In genomic region chr1:156073169-156073821, GRCm38 (mm10) we compare ENCODE assay signal across 14 mouse cellular contexts. TPM values are rescaled to one million over a fixed set of nuclear protein-coding genes. Genes with fewer than 3 reads are reported as not detected.
DNase-seq lines count a peak whose midpoint lies in the region; ATAC-seq and TF ChIP-seq lines count a peak whose summit lies in the region.
"Had no signal": no experiment of that assay in that cellular context is flagged by ENCODE, and none has a peak within 500 bp of the region (broad histone marks: within the 10 kb centered on the region; RNA-seq: fewer than 3 reads in every experiment).

No protein-coding gene starts in this region.

- peak overlapping the region; percentile 23 for H3K27ac ChIP-seq in heart, embryonic 10.5 days
- peak overlapping the region; percentile 5; the same call in 1 of the 2 replicates for H3K27ac ChIP-seq in ES-E14 (ENCODE audit: insufficient read depth, low read depth, low read length, poor library complexity, severe bottlenecking)
- H3K27ac ChIP-seq: forebrain, embryonic 15.5 days had no signal

- in situ Hi-C loops in ES-E14 (cut with MboI; ENCODE audit: low sequenced_read_pairs in 2 of 2, unreplicated experiment in 2 of 2), result no loop called here

- no peak overlapping the region for H3K4me3 ChIP-seq in heart, embryonic 10.5 days
- H3K4me3 ChIP-seq in ES-E14 (ENCODE audit: insufficient read depth in 1 of 2, low read depth in 1 of 2, low read length in 2 of 2, poor library complexity in 1 of 2, severe bottlenecking in 1 of 2), result no peak overlapping the region
- H3K4me3 ChIP-seq: forebrain, embryonic 15.5 days had no signal

- H3K4me1 ChIP-seq in heart, embryonic 10.5 days, result peaks cover 57% of the 10 kb centered on the region
- H3K4me1 ChIP-seq in ES-E14 (ENCODE audit: control insufficient read depth in 2 of 2, insufficient read depth in 2 of 2, low read length in 2 of 2, poor library complexity in 1 of 2), result peaks cover 6 to 23% of the 10 kb centered on the region in 2 experiments; a peak in 3 of 4 replicates
- H3K4me1 ChIP-seq: forebrain, embryonic 15.5 days had no signal

- no peak overlapping the region for H3K9ac ChIP-seq in ES-E14 (ENCODE audit: insufficient read depth, low read depth, low read length, poor library complexity, severe bottlenecking)
- H3K9ac ChIP-seq: forebrain, embryonic 15.5 days had no signal

- no peaks in the 10 kb centered on the region for H3K9me3 ChIP-seq in heart, embryonic 10.5 days
- no peaks in the 10 kb centered on the region for H3K9me3 ChIP-seq in ES-E14 (ENCODE audit: control insufficient read depth, insufficient read depth, low read depth, low read length)
- H3K9me3 ChIP-seq: forebrain, embryonic 15.5 days had no signal

- ATAC-seq in neutrophil, adult 5-6 weeks (ENCODE audit: extremely low read depth, insufficient number of reproducible peaks, low FRiP score, poor library complexity, severe bottlenecking), result 0 out of 2 replicates have a peak, but pooled peaks have one; percentile 6
- ATAC-seq: forebrain, embryonic 15.5 days had no signal

- peaks cover 4% of the 10 kb centered on the region; the same call in 1 of the 2 replicates for H3K36me3 ChIP-seq in heart, embryonic 10.5 days
- H3K36me3 ChIP-seq in ES-E14 (ENCODE audit: control insufficient read depth, insufficient read depth, low read length, poor library complexity, severe bottlenecking), result no peaks in the 10 kb centered on the region
- H3K36me3 ChIP-seq: forebrain, embryonic 15.5 days had no signal

- no peaks in the 10 kb centered on the region for H3K27me3 ChIP-seq in heart, embryonic 10.5 days (ENCODE audit: insufficient read depth, poor library complexity, severe bottlenecking)
- H3K27me3 ChIP-seq: forebrain, embryonic 15.5 days had no signal

- DNase-seq in heart, embryonic 10.5 days (ENCODE audit: low spot score), result peak; percentile 62
- no peak for DNase-seq in heart, adult 11 months
- DNase-seq in ES-E14 (ENCODE audit: low read depth, low spot score) (no peak), liver (peak; percentile 20)
- DNase-seq in testis, postnatal 10 days (ENCODE audit: low spot score), result no peak
- DNase-seq in left cerebral cortex, adult 11 months (ENCODE audit: low spot score), result no peak
- DNase-seq in heart, adult 9 months (ENCODE audit: low spot score in 2 of 2), result no peak
- DNase-seq: adrenal gland, postnatal 14 days; cerebellum, postnatal 36 days; gastrocnemius, postnatal 25 days; kidney, postnatal 25 days; thymus, adult 18-20 months had no signal

- 57% methylated on average over 15 of the region's 15 CpGs for WGBS in heart, embryonic 10.5 days

TF ChIP-seq in ES-E14, 5 proteins besides CTCF, POLR2A, EP300 and RAD21:
- TF ChIP-seq MAFK (IDR thresholded peaks at IDR 0.05; ENCODE audit: insufficient read depth, low read depth, low read length) (no peak), ZNF384 (IDR thresholded peaks at IDR 0.05; ENCODE audit: low read depth, low read length) (no peak), ZC3H11A (IDR thresholded peaks at IDR 0.05; ENCODE audit: borderline replicate concordance, low read depth, low read length) (no peak), CHD2 (IDR thresholded peaks at IDR 0.05; ENCODE audit: low read depth, low read length) (no peak), HCFC1 (IDR thresholded peaks at IDR 0.05; ENCODE audit: borderline replicate concordance, insufficient read depth, low read length) (no peak)

RNA-seq across cellular contexts. Expression of gene Tor1aip1, which starts 37.0 kb away (rescaled TPM):
- 35.6 and 38.8 TPM in 2 replicates for polyA plus RNA-seq in heart, embryonic 10.5 days (2016; fragmentation: Nextera tagmentation; extraction: Ambion mirVana)
- 27.9 and 28.5 TPM in 2 replicates for total RNA-seq in ES-E14 (2012; rRNA removed)
- 84.5 and 98.7 TPM in 2 replicates for total RNA-seq in neutrophil, adult 5-6 weeks (2017)

RNA-seq across cellular contexts. Expression of gene Tor1aip2, which starts 38.1 kb away (rescaled TPM):
- polyA plus RNA-seq in heart, embryonic 10.5 days (2016; fragmentation: Nextera tagmentation; extraction: Ambion mirVana), result 92.8 and 108 TPM in 2 replicates
- total RNA-seq in ES-E14 (2012; rRNA removed), result 94.3 and 107 TPM in 2 replicates
- 53.5 and 59.8 TPM in 2 replicates for total RNA-seq in neutrophil, adult 5-6 weeks (2017)

Comparison
In these comparisons a context has a peak if more than half of its experiments do, and no peak if none do; other contexts are left out.
1. DNase-seq: peak in heart, embryonic 10.5 days (single experiment) and liver (single experiment); none in heart, adult 11 months (single experiment), ES-E14 (single experiment), testis, postnatal 10 days (single experiment), left cerebral cortex, adult 11 months (single experiment) and heart, adult 9 months (0 of 2).